Mouse (Mus musculus): Measurements from ENCODE around the gene Mkrn2. TPM values are rescaled to one million over a fixed set of nuclear protein-coding genes. Genes with fewer than 3 reads are reported as not detected.

Gene Mkrn2
- total RNA-seq, 2 experiments from 2014 or later = 0.58 to 6.6 TPM

- no peak for ATAC-seq (replicated peaks; ENCODE audit: low FRiP score, poor library complexity, severe bottlenecking)
Measured at GRCm38 (mm10) chr6:115666641-115667040, 64.9 kb downstream of the Mkrn2 start.

Other genes starting within 250 kb of the Mkrn2 start
- gene Pparg, start 241.0 kb upstream of the Mkrn2 start, total RNA-seq (2015; ENCODE audit: low replicate concordance) = 3.5 and 9.0 TPM in 2 replicates
- 2.9 and 3.9 TPM in 2 replicates for gene Pparg, start 241.0 kb upstream of the Mkrn2 start, total RNA-seq (2017; ENCODE audit: low replicate concordance)
- 1.0 and 2.9 TPM in 2 replicates for gene Tsen2, start 57.2 kb upstream of the Mkrn2 start, total RNA-seq (2015; ENCODE audit: low replicate concordance)
- 1.3 and 4.0 TPM in 2 replicates for gene Tsen2, start 57.2 kb upstream of the Mkrn2 start, total RNA-seq (2017; ENCODE audit: low replicate concordance)
- gene Mkrn2os, start 9.3 kb upstream of the Mkrn2 start, total RNA-seq (2015; ENCODE audit: low replicate concordance) = not detected in 2 replicates
- gene Mkrn2os, start 9.3 kb upstream of the Mkrn2 start, total RNA-seq (2017; ENCODE audit: low replicate concordance) = not detected in 2 replicates
- gene Raf1, start 74.7 kb downstream of the Mkrn2 start, total RNA-seq (2015; ENCODE audit: low replicate concordance) = 28.4 and 44.7 TPM in 2 replicates
- gene Raf1, start 74.7 kb downstream of the Mkrn2 start, total RNA-seq (2017; ENCODE audit: low replicate concordance) = 19.2 and 36.5 TPM in 2 replicates
- 1.7 and 10.2 TPM in 2 replicates for gene Tmem40, start 160.5 kb downstream of the Mkrn2 start, total RNA-seq (2015; ENCODE audit: low replicate concordance)
- gene Tmem40, start 160.5 kb downstream of the Mkrn2 start, total RNA-seq (2017; ENCODE audit: low replicate concordance) = 7.4 and 10.6 TPM in 2 replicates
- gene Cand2, start 172.6 kb downstream of the Mkrn2 start, total RNA-seq (2015; ENCODE audit: low replicate concordance) = 0.21 TPM in 1 of 2 replicates, not detected in the other
- 0.14 and 0.17 TPM in 2 replicates for gene Cand2, start 172.6 kb downstream of the Mkrn2 start, total RNA-seq (2017; ENCODE audit: low replicate concordance)
- 738 and 1,031 TPM in 2 replicates for gene Rpl32, start 206.8 kb downstream of the Mkrn2 start, total RNA-seq (2015; ENCODE audit: low replicate concordance)
- 502 and 613 TPM in 2 replicates for gene Rpl32, start 206.8 kb downstream of the Mkrn2 start, total RNA-seq (2017; ENCODE audit: low replicate concordance)
- not detected in 2 replicates for gene Efcab12, start 236.5 kb downstream of the Mkrn2 start, total RNA-seq (2015; ENCODE audit: low replicate concordance)
- gene Efcab12, start 236.5 kb downstream of the Mkrn2 start, total RNA-seq (2017; ENCODE audit: low replicate concordance) = not detected in 2 replicates